Mouse (Mus musculus): ENCODE measurements around the gene Lyg2. TPM values are rescaled to one million over a fixed set of nuclear protein-coding genes. Genes with fewer than 3 reads are reported as not detected.
A peak's percentile ranks its signal among the peaks of the same experiment; 100 is the strongest.

Lyg2 gene
- total RNA-seq, 2 experiments from 2014 or later: not detected

GRCm38 (mm10) chr1:37877736-37878460 is 38.4 kb downstream of the Lyg2 start:
- DNase-seq: peak; percentile 66

GRCm38 (mm10) chr1:37873157-37873556 is 43.1 kb downstream of the Lyg2 start:
- DNase-seq: no peak

GRCm38 (mm10) chr1:37872131-37873067 is 43.9 kb downstream of the Lyg2 start:
- DNase-seq: peak; percentile 91

GRCm38 (mm10) chr1:37871704-37872103 is 44.6 kb downstream of the Lyg2 start, which contains the start of gene Lipt1:
Gene Lipt1 (plus strand): TSS chr1:37871738.
- no peak for DNase-seq

GRCm38 (mm10) chr1:37869362-37869761 is 46.9 kb downstream of the Lyg2 start:
- no peak for DNase-seq

GRCm38 (mm10) chr1:37868640-37869039 is 47.7 kb downstream of the Lyg2 start:
- DNase-seq: no peak

GRCm38 (mm10) chr1:37867684-37868322 is 48.5 kb downstream of the Lyg2 start:
- no peak for DNase-seq

- peak; percentile 67 for DNase-seq
Observed at GRCm38 (mm10) chr1:37867056-37867455, 49.2 kb downstream of the Lyg2 start.

GRCm38 (mm10) chr1:37866286-37866685 is 50.0 kb downstream of the Lyg2 start, which contains the start of gene Tsga10:
Gene Tsga10 (minus strand): TSS chr1:37866429.
- DNase-seq: no peak

GRCm38 (mm10) chr1:37865401-37866215 is 50.7 kb downstream of the Lyg2 start:
- peak; percentile 13 for DNase-seq

- peak; percentile 100 for DNase-seq
Observed at GRCm38 (mm10) chr1:37864511-37865400, 51.5 kb downstream of the Lyg2 start.

Other genes with a start within 250 kb of the Lyg2 start
- gene 2010300C02Rik, start 196.4 kb downstream of the Lyg2 start, total RNA-seq (2021): 1 to 10 TPM; 2.9 TPM
- 1 to 10 TPM; 3.9 to 4.7 TPM for gene Tsga10, start 50.1 kb downstream of the Lyg2 start, total RNA-seq (2021)
- gene Lipt1, start 44.8 kb downstream of the Lyg2 start, total RNA-seq (2021): 10 to 100 TPM; 17.8 to 22.2 TPM
- 10 to 100 TPM; 11.1 to 14.8 TPM for gene Mitd1, start 26.1 kb downstream of the Lyg2 start, total RNA-seq (2021)
- gene Mrpl30, start 26.0 kb downstream of the Lyg2 start, total RNA-seq (2021): 100 to 1,000 TPM; 339 to 374 TPM
- not detected for gene Lyg1, start 41.3 kb upstream of the Lyg2 start, total RNA-seq (2021)
- 10 to 100 TPM; 71.0 to 72.7 TPM for gene Txndc9, start 81.4 kb upstream of the Lyg2 start, total RNA-seq (2021)
- 10 to 100 TPM; 35.5 to 38.2 TPM for gene Eif5b, start 81.5 kb upstream of the Lyg2 start, total RNA-seq (2021)
- 10 to 100 TPM; 25.4 to 29.8 TPM for gene Rev1, start 213.3 kb upstream of the Lyg2 start, total RNA-seq (2021)

Data from adrenal gland, postnatal 10 days (tissue).